Comparison of ENCODE assay signal across 34 mouse cellular contexts in the genomic region with DNA sequence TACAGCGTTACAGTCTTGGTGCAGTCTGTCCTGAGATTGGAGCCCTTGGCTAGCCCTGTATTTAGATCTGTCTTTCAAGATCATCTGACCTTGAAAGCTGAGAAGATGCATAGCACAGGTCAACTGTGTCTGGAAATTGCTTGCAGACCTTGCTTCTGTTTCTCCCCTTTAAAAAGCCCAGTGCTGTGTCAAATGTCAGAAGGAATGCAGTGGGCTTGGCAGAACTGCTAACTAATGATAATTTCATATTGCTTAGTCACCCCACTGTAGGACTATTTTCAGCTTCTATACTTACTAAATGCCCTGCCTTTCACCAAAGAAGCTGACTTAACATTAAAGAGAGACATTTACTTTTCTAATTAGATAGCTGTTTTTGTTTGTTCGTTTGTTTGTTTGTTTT. TPM values are rescaled to one million over a fixed set of nuclear protein-coding genes. Genes with fewer than 3 reads are reported as not detected.
A peak's percentile ranks its signal among the peaks of the same experiment; 100 is the strongest.
DNase-seq lines count a peak whose midpoint lies in the region; TF ChIP-seq lines count a peak whose summit lies in the region.
"Had no signal": no experiment of that assay in that cellular context is flagged by ENCODE, and none has a peak within 500 bp of the region (broad histone marks: within the 10 kb centered on the region; RNA-seq: fewer than 3 reads in every experiment).

No protein-coding gene starts in this region.

- peak overlapping the region; percentile 72 for H3K4me2 ChIP-seq in myocyte (ENCODE audit: low read depth)
- H3K4me2 ChIP-seq: embryonic facial prominence, embryonic 15.5 days; hindbrain, embryonic 15.5 days; liver, embryonic 13.5 days; midbrain, embryonic 12.5 days had no signal

- H3ac ChIP-seq in myocyte (ENCODE audit: control insufficient read depth, insufficient read length) = no peak overlapping the region

- peaks cover 16% of the 10 kb centered on the region for H3K4me1 ChIP-seq in heart, adult 2 months (ENCODE audit: control insufficient read depth, insufficient read depth, low read length)
- peaks cover 3% of the 10 kb centered on the region; the same call in 1 of the 2 replicates for H3K4me1 ChIP-seq in kidney, adult 2 months (ENCODE audit: control insufficient read depth, insufficient read depth, low read length)
- H3K4me1 ChIP-seq: embryonic facial prominence, embryonic 15.5 days; forebrain, embryonic 10.5 days; hindbrain, embryonic 15.5 days; liver, embryonic 13.5 days; midbrain, embryonic 12.5 days had no signal

- H3K27ac ChIP-seq in heart, adult 2 months = peak overlapping the region; percentile 63
- peak overlapping the region; percentile 40; the same call in 1 of the 2 replicates for H3K27ac ChIP-seq in kidney, adult 2 months (ENCODE audit: insufficient read depth, low read depth, low read length)
- H3K27ac ChIP-seq: embryonic facial prominence, embryonic 15.5 days; forebrain, embryonic 10.5 days; hindbrain, embryonic 15.5 days; liver, embryonic 13.5 days; midbrain, embryonic 12.5 days had no signal

- H3K36me3 ChIP-seq in heart, adult 2 months (ENCODE audit: control insufficient read depth, insufficient read depth, low read length) = peaks cover 20% of the 10 kb centered on the region
- no peaks in the 10 kb centered on the region for H3K36me3 ChIP-seq in kidney, adult 2 months (ENCODE audit: control insufficient read depth, insufficient read depth, low read length)
- H3K36me3 ChIP-seq in myocyte (ENCODE audit: control insufficient read depth, insufficient read depth) = no peaks in the 10 kb centered on the region
- H3K36me3 ChIP-seq: embryonic facial prominence, embryonic 15.5 days; forebrain, embryonic 10.5 days; hindbrain, embryonic 15.5 days; liver, embryonic 13.5 days; midbrain, embryonic 12.5 days had no signal

- no peak for TF ChIP-seq POLR2A in heart, adult 2 months (IDR thresholded peaks at IDR 0.05; ENCODE audit: insufficient read depth, low read depth, low read length)
- TF ChIP-seq POLR2A in kidney, adult 2 months (IDR thresholded peaks at IDR 0.05; ENCODE audit: low read depth, low read length) = no peak
- no peak for TF ChIP-seq POLR2A in myocyte (IDR thresholded peaks at IDR 0.05; ENCODE audit: insufficient read length, low read depth)

- intact Hi-C loops in heart, adult 2 months (cut with DNase I) = no loop called here
- intact Hi-C loops in heart, postnatal 14 days (cut with DNase I) = no loop called here
- intact Hi-C loops in left cerebral cortex, postnatal 36 days (cut with DNase I) = no loop called here

- TF ChIP-seq EP300 in heart, adult 2 months (IDR thresholded peaks at IDR 0.05; ENCODE audit: insufficient read depth, low read depth, low read length) = no peak

- no peaks in the 10 kb centered on the region for H3K27me3 ChIP-seq in heart, adult 2 months (ENCODE audit: control insufficient read depth, insufficient read depth, low read length)
- no peaks in the 10 kb centered on the region for H3K27me3 ChIP-seq in kidney, adult 2 months (replicated peaks; ENCODE audit: control insufficient read depth, insufficient read depth, low read length)
- H3K27me3 ChIP-seq in myocyte (ENCODE audit: control insufficient read depth, insufficient read depth, insufficient read length) = no peaks in the 10 kb centered on the region
- H3K27me3 ChIP-seq: embryonic facial prominence, embryonic 15.5 days; hindbrain, embryonic 15.5 days; liver, embryonic 13.5 days; midbrain, embryonic 12.5 days had no signal

- no peak overlapping the region for H3K4me3 ChIP-seq in heart, adult 2 months
- no peak overlapping the region for H3K4me3 ChIP-seq in kidney, adult 2 months (ENCODE audit: insufficient read depth, low read depth, low read length)
- no peak overlapping the region for H3K4me3 ChIP-seq in myocyte
- H3K4me3 ChIP-seq: embryonic facial prominence, embryonic 15.5 days; forebrain, embryonic 10.5 days; hindbrain, embryonic 15.5 days; liver, embryonic 13.5 days; midbrain, embryonic 12.5 days had no signal

- no peak overlapping the region; the same call in 1 of the 2 replicates for H3K9ac ChIP-seq in heart, adult 2 months (ENCODE audit: low read depth, low read length)
- H3K9ac ChIP-seq: embryonic facial prominence, embryonic 15.5 days; hindbrain, embryonic 15.5 days; liver, embryonic 13.5 days; midbrain, embryonic 12.5 days had no signal

- 57% methylated on average over 2 of the region's 2 CpGs for WGBS in heart, adult 2 months
- 58% methylated on average over 2 of the region's 2 CpGs for WGBS in kidney, adult 2 months

- TF ChIP-seq CTCF in heart, adult 2 months (IDR thresholded peaks at IDR 0.05) = no peak
- no peak for TF ChIP-seq CTCF in kidney, adult 2 months (conservative IDR thresholded peaks at IDR 0.05; ENCODE audit: insufficient read depth, insufficient read length, low read depth, low read length)

- DNase-seq in heart, adult 2 months = no peak
- no peak for DNase-seq in heart, postnatal 14 days
- no peak for DNase-seq in kidney, adult 2 months
- no peak for DNase-seq in kidney, adult 11 months
- peak; percentile 37 for DNase-seq in embryo, embryonic 10.5 days (ENCODE audit: low spot score)
- DNase-seq in cerebellum, adult 8-10 months = no peak
- DNase-seq in left cerebral cortex, postnatal 36 days (ENCODE audit: low spot score in 2 of 2) = no peak
- DNase-seq: adrenal gland, postnatal 14 days; cerebellum, adult 9-10 months; kidney, adult 9 months; kidney, postnatal 36 days; layer of hippocampus, adult 9-11 months; liver, embryonic 13.5 days; lung, adult 2 months; right cerebral cortex, postnatal 14 days; thymus, postnatal 14 days had no signal

- no peaks in the 10 kb centered on the region for H3K79me2 ChIP-seq in heart, adult 2 months (replicated peaks; ENCODE audit: control insufficient read depth, insufficient read depth, low read length)
- H3K79me2 ChIP-seq in myocyte (ENCODE audit: control insufficient read depth, insufficient read depth) = no peaks in the 10 kb centered on the region

TF ChIP-seq in myocyte, 11 proteins besides CTCF, POLR2A, EP300 and RAD21:
- TF ChIP-seq TCF12 (IDR thresholded peaks at IDR 0.05; ENCODE audit: insufficient read depth, poor library complexity, severe bottlenecking) = no peak
- TF ChIP-seq REST (IDR thresholded peaks at IDR 0.05; ENCODE audit: insufficient read depth, insufficient read length) = no peak
- TF ChIP-seq MYOD1 (IDR thresholded peaks at IDR 0.05; ENCODE audit: control insufficient read depth in 1 of 3, insufficient read length in 2 of 3, low read depth in 2 of 3) = no peak
- no peak for TF ChIP-seq E2F4 (IDR thresholded peaks at IDR 0.05; ENCODE audit: insufficient read depth)
- no peak for TF ChIP-seq TCF3 (IDR thresholded peaks at IDR 0.05; ENCODE audit: insufficient read length, low read depth)
- no peak for TF ChIP-seq POLR2AphosphoS2 (IDR thresholded peaks at IDR 0.05; ENCODE audit: insufficient read length, low read depth)
- TF ChIP-seq MAX (IDR thresholded peaks at IDR 0.05; ENCODE audit: low read depth) = no peak
- no peak for TF ChIP-seq USF1 (IDR thresholded peaks at IDR 0.05; ENCODE audit: low read depth)
- TF ChIP-seq MYOG (IDR thresholded peaks at IDR 0.05; ENCODE audit: control insufficient read depth in 1 of 3, insufficient read depth in 1 of 3, insufficient read length in 2 of 3, low read depth in 2 of 3) = no peak
- no peak for TF ChIP-seq SRF (IDR thresholded peaks at IDR 0.05; ENCODE audit: control insufficient read depth, insufficient read length, low read depth)
- TF ChIP-seq CEBPB (IDR thresholded peaks at IDR 0.05; ENCODE audit: insufficient read depth, poor library complexity, severe bottlenecking) = no peak
TF ChIP-seq in myocyte: peak in this region for 0.

RNA-seq across cellular contexts. Expression of gene Asb15, which starts 27.5 kb away (rescaled TPM):
- 10 to 100 TPM; 61.4 to 69.9 TPM for total RNA-seq in heart, adult 2 months (2021)
- 31.0 and 61.4 TPM in 2 replicates for polyA plus RNA-seq in heart, adult 2 months (2012; rRNA removed)
- total RNA-seq in heart, postnatal 14 days (2021) = 10 to 100 TPM; 42.9 to 47.5 TPM
- polyA plus RNA-seq in kidney, adult 2 months (2012; rRNA removed) = 2.6 and 3.8 TPM in 2 replicates
- polyA plus RNA-seq in myocyte (2012; fragmentation: generic; extraction: Trizol) = 0.16 TPM
- total RNA-seq in left cerebral cortex, postnatal 36 days (2021) = not detected
- total RNA-seq: adrenal gland, postnatal 14 days; common myeloid progenitor, adult 5-6 weeks; hematopoietic stem cell, adult 5-6 weeks; left cerebral cortex, adult 18-20 months; left cerebral cortex, postnatal 25 days; megakaryocyte, adult 5-6 weeks; MEL; monocyte, adult 5-6 weeks had no signal
- polyA plus RNA-seq: C2C12; embryonic facial prominence, embryonic 15.5 days; forebrain, embryonic 10.5 days; forebrain, embryonic 16.5 days; intestine, embryonic 14.5 days; liver, embryonic 13.5 days; midbrain, embryonic 12.5 days; neural tube, embryonic 11.5 days; spleen, adult 2 months had no signal

RNA-seq across cellular contexts. Expression of gene Ndufa5, which starts 27.7 kb away (rescaled TPM):
- 1,000 to 10,000 TPM; 1,490 to 1,734 TPM for total RNA-seq in heart, adult 2 months (2021)
- 66.3 and 92.6 TPM in 2 replicates for polyA plus RNA-seq in heart, adult 2 months (2012; rRNA removed)
- total RNA-seq in heart, postnatal 14 days (2021) = 1,000 to 10,000 TPM; 1,207 to 1,226 TPM
- polyA plus RNA-seq in kidney, adult 2 months (2012; rRNA removed) = 14.8 and 24.9 TPM in 2 replicates
- 234 TPM for polyA plus RNA-seq in myocyte (2012; fragmentation: generic; extraction: Trizol)
- 100 to 1,000 TPM; 247 to 273 TPM for total RNA-seq in left cerebral cortex, postnatal 36 days (2021)

RNA-seq across cellular contexts. Expression of gene Iqub, which starts 40.6 kb away (rescaled TPM):
- total RNA-seq in heart, adult 2 months (2021) = under 1 TPM; 0.47 to 0.52 TPM
- 0.06 and 0.08 TPM in 2 replicates for polyA plus RNA-seq in heart, adult 2 months (2012; rRNA removed)
- total RNA-seq in heart, postnatal 14 days (2021) = under 1 TPM; 0.29 to 0.38 TPM
- polyA plus RNA-seq in kidney, adult 2 months (2012; rRNA removed) = 0.03 TPM in 1 of 2 replicates, not detected in the other
- polyA plus RNA-seq in myocyte (2012; fragmentation: generic; extraction: Trizol) = not detected
- total RNA-seq in left cerebral cortex, postnatal 36 days (2021) = 1 to 10 TPM; 1.5 to 2.6 TPM
- total RNA-seq: common myeloid progenitor, adult 5-6 weeks; hematopoietic stem cell, adult 5-6 weeks; megakaryocyte, adult 5-6 weeks; MEL had no signal
- polyA plus RNA-seq: C2C12; intestine, embryonic 14.5 days; liver, embryonic 13.5 days; spleen, adult 2 months had no signal

RNA-seq across cellular contexts. Expression of gene Lmod2, which starts 42.1 kb away (rescaled TPM):
- total RNA-seq in heart, adult 2 months (2021) = 100 to 1,000 TPM; 691 to 757 TPM
- polyA plus RNA-seq in heart, adult 2 months (2012; rRNA removed) = 191 and 268 TPM in 2 replicates
- 100 to 1,000 TPM; 413 to 423 TPM for total RNA-seq in heart, postnatal 14 days (2021)
- polyA plus RNA-seq in kidney, adult 2 months (2012; rRNA removed) = 1.1 TPM in 1 of 2 replicates, not detected in the other
- 33.6 TPM for polyA plus RNA-seq in myocyte (2012; fragmentation: generic; extraction: Trizol)
- total RNA-seq in left cerebral cortex, postnatal 36 days (2021) = not detected
- total RNA-seq: adrenal gland, postnatal 14 days; common myeloid progenitor, adult 5-6 weeks; hematopoietic stem cell, adult 5-6 weeks; left cerebral cortex, adult 18-20 months; left cerebral cortex, postnatal 25 days; megakaryocyte, adult 5-6 weeks; MEL; monocyte, adult 5-6 weeks had no signal
- polyA plus RNA-seq: forebrain, embryonic 10.5 days; forebrain, embryonic 16.5 days; hindbrain, embryonic 15.5 days; intestine, embryonic 14.5 days; midbrain, embryonic 12.5 days; spleen, adult 2 months; testis, adult 2 months had no signal

Comparison
In these comparisons a context has a peak if more than half of its experiments do, and no peak if none do; other contexts are left out.
1. RNA of gene Asb15, which starts 27.5 kb away (total RNA-seq): 61.4 to 69.9 TPM in heart, adult 2 months and 42.9 to 47.5 TPM in heart, postnatal 14 days; not detected in left cerebral cortex, postnatal 36 days; every median in the first group is over 10 times any median in the second.
2. RNA of gene Ndufa5, which starts 27.7 kb away (total RNA-seq): 1,490 to 1,734 TPM in heart, adult 2 months and 1,207 to 1,226 TPM in heart, postnatal 14 days; 247 to 273 TPM in left cerebral cortex, postnatal 36 days; every median in the first group is over 4 times any median in the second.